Mouse (Mus musculus) gastrocnemius, postnatal 14 days (tissue): Measurements from ENCODE around the gene Gata5. TPM values are rescaled to one million over a fixed set of nuclear protein-coding genes. Genes with fewer than 3 reads are reported as not detected.

Experiments
- DNase-seq: peaks from one replicate; pipeline ENCODE4 v3.0.0; 2021; ENCODE audit warnings: mixed read lengths
- intact Hi-C: fragments of 180-260 bp; cut with DNase I; formaldehyde crosslinking; loops from one replicate; pipeline ENCODE4 v1.15.1; 2025; ENCODE audit warnings: low total_unique reads
- total RNA-seq, 2 experiments: library from RNA; stranded (reverse); gene quantifications; 2 replicates each; pipeline ENCODE4 v1.2.3; 2021

Gata5 gene
- total RNA-seq, 2 experiments from 2014 or later, result not detected

DNA sequence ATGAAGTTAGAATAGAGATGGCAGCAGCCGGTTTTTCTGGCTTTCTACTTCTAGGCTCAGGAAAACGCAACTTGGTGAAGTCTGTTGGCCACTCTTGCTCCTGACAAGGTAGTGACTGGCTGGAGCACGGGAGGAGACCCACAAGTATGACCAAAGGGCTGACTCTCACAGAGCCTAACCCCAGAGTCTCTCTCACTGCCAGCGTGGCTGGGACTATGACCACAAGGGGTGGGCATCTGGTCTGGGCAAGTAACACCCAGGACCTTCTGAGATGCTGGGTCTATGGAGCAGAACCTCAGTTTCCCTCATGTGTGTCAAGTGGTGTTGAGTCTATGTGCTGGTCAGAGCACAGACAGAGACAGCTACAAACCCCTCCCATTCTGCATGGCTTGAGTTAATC is 58.1 kb downstream of the Gata5 start:
- intact Hi-C loops, result no loop called here
- no peak for DNase-seq

DNA sequence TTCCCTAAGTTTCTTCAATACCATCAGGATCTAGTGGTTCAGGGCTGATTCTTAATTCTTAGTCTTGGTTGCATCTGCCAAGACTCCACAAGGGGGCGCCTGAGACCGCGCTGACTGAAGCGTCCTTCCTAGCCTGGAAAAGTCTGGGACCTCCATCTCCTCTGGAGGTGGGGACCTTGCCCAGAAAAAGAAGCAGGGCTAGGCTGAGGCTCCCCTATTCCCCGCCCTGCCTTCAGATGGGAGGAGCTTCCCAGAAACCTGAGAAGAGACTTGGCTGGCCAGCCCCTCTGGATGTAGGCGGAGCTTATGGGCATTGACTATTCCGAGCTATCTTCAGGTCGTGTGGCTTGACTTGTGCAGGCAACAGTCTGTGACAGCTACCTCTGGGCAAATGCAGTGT is 58.7 kb downstream of the Gata5 start:
- peak; percentile 81 for DNase-seq

More for the DNA sequence above, 58.7 kb downstream of the Gata5 start:
- intact Hi-C loops, result no loop called here

Other genes with a start within 250 kb of the Gata5 start
- under 1 TPM; 0.23 to 0.33 TPM for gene Hrh3, start 230.2 kb downstream of the Gata5 start, total RNA-seq
- 10 to 100 TPM; 15.8 to 17.2 TPM for gene Osbpl2, start 215.4 kb downstream of the Gata5 start, total RNA-seq
- 10 to 100 TPM; 95.7 to 97.3 TPM for gene Adrm1, start 163.2 kb downstream of the Gata5 start, total RNA-seq
- gene Lama5, start 108.8 kb downstream of the Gata5 start, total RNA-seq, result 10 to 100 TPM; 17.9 to 18.0 TPM
- 100 to 1,000 TPM; 456 to 506 TPM for gene Rps21, start 77.3 kb downstream of the Gata5 start, total RNA-seq
- gene Cables2, start 61.2 kb downstream of the Gata5 start, total RNA-seq, result 1 to 10 TPM; 6.8 to 9.2 TPM
- not detected for gene Rbbp8nl, start 44.8 kb downstream of the Gata5 start, total RNA-seq
- under 1 TPM; 0.23 to 0.24 TPM for gene Slco4a1, start 121.5 kb upstream of the Gata5 start, total RNA-seq
- not detected for gene Ntsr1, start 165.3 kb upstream of the Gata5 start, total RNA-seq
- gene Mrgbp, start 246.6 kb upstream of the Gata5 start, total RNA-seq, result 1 to 10 TPM; 4.7 to 5.3 TPM